Mouse (Mus musculus) stomach, embryonic 14.5 days (tissue): ENCODE measurements around the gene Ccdc6. TPM values are rescaled to one million over a fixed set of nuclear protein-coding genes. Genes with fewer than 3 reads are reported as not detected.

Experiments
- ATAC-seq: fragments of 200-750 bp; cut with Nextera tagmentation; 2 replicates; pipeline ENCODE4 v1.8.0; 2017; ENCODE audit warnings: low read depth, moderate TSS enrichment; ENCODE audit not compliant: insufficient number of reproducible peaks, insufficient read depth, low FRiP score
- H3K27ac ChIP-seq: fragments of 300-500 bp; sonication (generic); 2 replicates; pipeline ENCODE4 v1.5.1; 2014; ENCODE audit warnings: mild to moderate bottlenecking, low read length, moderate library complexity, mixed read lengths
- H3K27me3 ChIP-seq: fragments of 300-500 bp; sonication (generic); 2 replicates; pipeline ENCODE4 v1.6.1; 2014; ENCODE audit warnings: low read length, control low read depth, mixed read lengths; ENCODE audit not compliant: control insufficient read depth, insufficient read depth
- H3K36me3 ChIP-seq: fragments of 300-500 bp; sonication (generic); 2 replicates; pipeline ENCODE4 v1.6.1; 2014; ENCODE audit warnings: mild to moderate bottlenecking, control low read depth, low read length, moderate library complexity, mixed read lengths; ENCODE audit not compliant: control insufficient read depth, insufficient read depth
- H3K4me1 ChIP-seq: fragments of 300-500 bp; sonication (generic); 2 replicates; pipeline ENCODE4 v1.6.1; 2014; ENCODE audit warnings: low read length, control low read depth, mixed read lengths; ENCODE audit not compliant: control insufficient read depth, insufficient read depth
- H3K4me2 ChIP-seq: fragments of 300-500 bp; sonication (generic); replicated peaks from 2 replicates; pipeline ENCODE4 v1.6.1; 2014; ENCODE audit warnings: low read depth, low read length, control low read depth
- H3K4me3 ChIP-seq: fragments of 300-500 bp; sonication (generic); 2 replicates; pipeline ENCODE4 v1.5.1; 2014; ENCODE audit warnings: low read depth, low read length, control low read depth
- H3K9ac ChIP-seq: fragments of 300-500 bp; sonication (generic); replicated peaks from 2 replicates; pipeline ENCODE4 v1.6.1; 2014; ENCODE audit warnings: low read depth, mild to moderate bottlenecking, control low read depth, low read length, moderate library complexity, mixed read lengths
- H3K9me3 ChIP-seq: fragments of 300-500 bp; sonication (generic); 2 replicates; pipeline ENCODE4 v1.6.1; 2016; ENCODE audit warnings: low read depth, low read length, control low read depth; ENCODE audit not compliant: control insufficient read depth
- WGBS: fragments of 180-500 bp; shearing (Covaris S2); extraction: QIAGEN DNeasy Blood & Tissue Kit; methylation state at CpG from one replicate; pipeline ENCODE4 v1.1.7; 2014; 5-methylcytosine and 5-hydroxymethylcytosine counted together
- polyA plus RNA-seq: library from polyadenylated mRNA; unstranded; fragments of >200 nt; fragmentation: Nextera tagmentation; extraction: Ambion mirVana; gene quantifications from 2 replicates; pipeline ENCODE4 v1.2.1, GENCODE M21; 2014

Gene Ccdc6
- polyA plus RNA-seq, 1 experiment from 2014 or later: 27.2 TPM

DNA sequence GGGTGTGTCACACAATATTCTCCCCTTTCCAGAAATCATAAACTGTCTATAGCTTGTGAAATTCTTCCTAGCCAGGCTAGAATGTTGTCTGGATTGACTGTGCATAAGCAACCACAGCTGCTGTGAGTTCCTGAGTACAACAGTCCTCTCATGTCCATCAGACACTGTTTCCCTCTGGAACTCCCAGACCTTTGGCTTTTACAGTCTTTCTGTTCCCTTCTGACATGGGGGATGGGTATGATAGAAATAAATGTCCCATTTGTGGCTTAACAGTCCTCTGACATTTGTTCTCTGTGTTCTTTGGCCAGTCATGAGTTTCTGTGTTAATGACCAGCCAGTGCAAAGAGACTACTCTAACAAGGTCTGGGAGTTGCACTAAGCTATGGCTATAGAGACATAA lies 129.7 kb downstream of the Ccdc6 start:
- Histone ChIP-seq H3K9ac (no peak overlapping the region), H3K27me3 (no peaks in the 10 kb centered on the region), H3K9me3 (no peaks in the 10 kb centered on the region), H3K27ac (no peak overlapping the region), H3K4me2 (no peak overlapping the region), H3K4me3 (no peak overlapping the region), H3K4me1 (no peaks in the 10 kb centered on the region), H3K36me3 (no peaks in the 10 kb centered on the region)
- ATAC-seq: no peak

DNA sequence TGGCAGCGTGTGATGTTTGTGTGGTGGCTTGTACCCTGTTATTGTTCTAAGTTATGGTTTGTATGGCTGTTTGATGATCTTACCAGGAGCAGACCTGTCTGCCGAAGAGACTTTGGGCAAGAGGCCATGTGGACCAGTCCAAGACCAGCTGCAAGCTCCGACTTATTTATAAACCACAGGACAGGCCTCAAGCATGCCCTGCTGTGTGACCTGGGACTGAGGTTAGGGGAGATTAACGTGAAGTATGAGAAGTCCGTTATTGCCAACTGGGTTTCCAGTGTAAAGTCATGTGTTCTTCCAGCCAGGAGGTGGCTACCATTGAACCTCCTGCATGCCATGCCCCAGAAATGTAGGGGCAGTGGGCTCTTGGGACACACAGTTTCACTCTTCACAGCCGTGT lies 133.4 kb downstream of the Ccdc6 start:
- H3K36me3 ChIP-seq: no peaks in the 10 kb centered on the region
- H3K9ac ChIP-seq: no peak overlapping the region
- no peaks in the 10 kb centered on the region for H3K9me3 ChIP-seq
- ATAC-seq: no peak
- H3K27me3 ChIP-seq: no peaks in the 10 kb centered on the region
- no peaks in the 10 kb centered on the region for H3K4me1 ChIP-seq
- H3K4me2 ChIP-seq: no peak overlapping the region
- no peak overlapping the region for H3K27ac ChIP-seq
- WGBS: 80% methylated on average over 6 of the region's 6 CpGs
- no peak overlapping the region for H3K4me3 ChIP-seq

DNA sequence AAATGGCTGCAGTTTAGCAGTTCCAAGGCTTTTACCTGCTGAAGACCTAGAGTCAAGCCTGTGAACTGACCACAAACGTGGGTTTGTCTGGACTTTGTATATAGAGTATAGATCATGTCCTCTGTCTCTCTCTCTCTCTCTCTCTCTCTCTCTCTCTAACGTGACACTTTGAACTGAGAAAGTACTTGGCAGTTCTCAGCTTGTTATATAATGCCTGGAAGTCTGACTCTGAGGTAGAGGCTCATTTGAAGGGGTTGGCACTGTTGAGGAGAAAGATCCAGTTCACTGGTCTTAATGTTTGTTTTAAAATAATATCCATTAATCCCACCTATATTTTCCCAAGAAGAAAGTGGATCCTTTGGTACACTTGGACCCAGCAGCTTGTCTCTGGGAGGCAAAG lies 141.0 kb downstream of the Ccdc6 start:
- Histone ChIP-seq H3K27ac (no peak overlapping the region), H3K4me2 (no peak overlapping the region), H3K9me3 (no peaks in the 10 kb centered on the region), H3K9ac (no peak overlapping the region), H3K4me3 (no peak overlapping the region), H3K4me1 (no peaks in the 10 kb centered on the region), H3K27me3 (no peaks in the 10 kb centered on the region), H3K36me3 (no peaks in the 10 kb centered on the region)
- ATAC-seq: no peak
- 53% methylated on average over 2 of the region's 2 CpGs for WGBS

Other genes starting within 250 kb of the Ccdc6 start
- 1.0 and 1.5 TPM in 2 replicates for gene Mrln, start 107.5 kb downstream of the Ccdc6 start, polyA plus RNA-seq
- gene Slc16a9, start 148.0 kb downstream of the Ccdc6 start, polyA plus RNA-seq: 1.5 and 1.9 TPM in 2 replicates